Mouse (Mus musculus): ENCODE data around the gene Fut8. TPM values are rescaled to one million over a fixed set of nuclear protein-coding genes. Genes with fewer than 3 reads are reported as not detected.

Gene Fut8
- polyA plus RNA-seq, 3 experiments from 2014 or later = 16.0 to 17.7 (median 17.3) TPM

DNA sequence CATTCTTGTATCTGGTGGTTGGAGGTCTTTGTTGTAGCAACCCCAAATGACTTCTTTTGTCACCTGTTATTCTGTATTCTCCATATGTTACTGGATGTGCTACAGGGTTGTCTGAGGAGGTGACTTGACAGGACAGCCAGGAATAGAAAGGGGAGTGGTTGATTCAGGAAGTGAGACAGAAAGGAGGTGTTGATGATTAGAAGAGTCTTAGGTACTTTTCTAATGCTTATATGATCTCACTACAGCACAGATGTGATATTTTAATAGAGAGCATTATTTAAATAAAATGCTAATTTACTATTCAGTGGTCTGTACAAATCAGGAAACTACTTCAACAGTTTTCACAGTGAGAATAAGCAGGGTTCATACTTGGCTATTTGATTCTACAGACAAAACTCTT, 71.6 kb downstream of the Fut8 start:
- ATAC-seq = no peak

DNA sequence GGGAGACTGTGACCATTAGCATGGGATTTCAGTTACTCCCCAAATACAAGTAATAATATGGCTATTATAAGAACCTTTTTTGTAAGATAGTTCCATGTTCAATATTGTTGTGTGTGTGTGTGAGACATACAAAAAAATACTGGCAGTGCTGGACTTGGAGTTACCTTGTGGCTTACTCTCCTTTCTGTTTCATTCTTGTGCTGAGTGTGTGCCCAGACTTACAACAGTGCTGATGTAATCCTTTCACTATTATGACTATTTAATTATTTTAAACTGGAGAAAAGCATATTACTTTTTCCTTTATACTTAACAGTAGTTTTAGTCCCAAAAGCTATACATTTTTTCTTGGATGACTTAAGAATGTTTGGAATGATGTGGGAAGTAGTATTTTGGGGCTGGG, 75.6 kb downstream of the Fut8 start:
- no peak for ATAC-seq

DNA sequence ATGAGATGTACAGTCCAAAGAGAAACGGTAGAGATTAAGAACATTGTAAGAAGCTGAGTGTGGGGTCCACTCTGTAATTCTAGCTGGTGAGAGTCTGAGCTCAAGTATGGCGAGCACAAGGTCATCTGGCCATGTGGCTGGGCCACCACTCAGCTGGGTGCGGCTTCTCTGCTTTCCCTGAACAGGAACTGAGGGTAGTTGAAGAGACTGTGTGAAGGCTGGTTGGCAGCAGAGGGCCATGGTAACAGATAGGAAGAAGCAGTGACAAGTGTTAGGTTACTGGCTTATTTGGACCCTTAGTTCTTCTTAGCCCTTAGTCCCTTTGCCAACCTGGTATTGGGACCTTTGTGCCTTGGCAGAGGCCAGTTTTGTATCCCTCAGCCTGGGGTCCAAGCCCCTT, 86.2 kb downstream of the Fut8 start:
- ATAC-seq = no peak

DNA sequence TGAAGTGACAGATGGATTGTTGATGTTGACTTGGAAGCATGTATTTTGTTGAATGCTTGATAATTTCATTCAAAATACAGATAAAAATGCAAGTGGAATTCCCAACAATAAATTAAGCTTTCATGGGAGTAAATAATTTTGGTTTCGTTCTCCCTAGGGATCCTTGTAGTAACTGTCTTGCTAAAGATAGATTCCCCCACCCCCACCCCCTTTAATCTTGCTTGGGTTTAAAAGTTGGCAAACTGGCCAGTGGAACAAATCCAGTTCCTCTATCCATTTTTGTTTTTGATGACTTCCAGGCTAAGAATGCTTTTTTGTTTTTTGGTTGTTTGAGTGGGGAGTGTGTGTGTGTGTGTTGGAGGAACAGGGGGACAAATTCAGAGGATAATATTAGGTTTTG, 108.6 kb downstream of the Fut8 start:
- ATAC-seq = no peak

DNA sequence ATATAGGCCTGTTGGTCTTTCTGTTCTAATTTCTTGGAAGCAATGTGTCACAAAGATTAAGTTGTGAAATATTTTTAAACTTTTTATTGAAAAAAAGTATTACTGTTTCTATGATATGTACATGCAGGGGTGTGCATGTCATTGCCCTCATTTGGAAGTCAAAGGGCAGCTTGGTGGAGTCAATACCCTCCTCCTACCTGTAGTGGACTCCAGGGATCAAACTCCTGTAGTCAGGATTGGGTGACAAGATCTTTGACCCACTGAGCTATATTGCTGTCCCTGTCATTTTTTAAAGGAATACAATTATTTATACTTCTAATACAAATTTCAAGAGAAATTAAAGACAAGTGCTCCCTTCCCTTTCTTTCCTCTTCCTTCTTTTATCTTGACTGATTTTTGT, 111.6 kb downstream of the Fut8 start:
- ATAC-seq = no peak

DNA sequence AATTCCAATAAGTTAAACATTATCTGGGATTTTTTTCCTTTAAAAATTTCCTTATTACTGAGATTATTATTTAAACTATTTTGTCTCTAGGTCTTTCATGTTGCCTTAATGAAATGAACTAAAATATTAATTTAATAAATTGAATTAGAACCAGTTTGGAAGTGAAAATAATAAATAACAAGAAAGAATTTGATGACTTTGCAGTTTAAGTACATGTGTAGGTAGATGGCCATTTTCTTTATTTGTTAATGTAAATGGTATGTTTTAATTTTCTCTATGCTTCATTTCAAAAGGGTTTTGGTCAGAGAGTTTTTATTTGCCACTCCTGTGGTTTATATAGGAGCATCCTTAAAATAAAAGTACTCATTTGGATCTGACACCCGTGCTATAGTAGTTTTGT, 177.8 kb downstream of the Fut8 start:
- ATAC-seq = no peak

DNA sequence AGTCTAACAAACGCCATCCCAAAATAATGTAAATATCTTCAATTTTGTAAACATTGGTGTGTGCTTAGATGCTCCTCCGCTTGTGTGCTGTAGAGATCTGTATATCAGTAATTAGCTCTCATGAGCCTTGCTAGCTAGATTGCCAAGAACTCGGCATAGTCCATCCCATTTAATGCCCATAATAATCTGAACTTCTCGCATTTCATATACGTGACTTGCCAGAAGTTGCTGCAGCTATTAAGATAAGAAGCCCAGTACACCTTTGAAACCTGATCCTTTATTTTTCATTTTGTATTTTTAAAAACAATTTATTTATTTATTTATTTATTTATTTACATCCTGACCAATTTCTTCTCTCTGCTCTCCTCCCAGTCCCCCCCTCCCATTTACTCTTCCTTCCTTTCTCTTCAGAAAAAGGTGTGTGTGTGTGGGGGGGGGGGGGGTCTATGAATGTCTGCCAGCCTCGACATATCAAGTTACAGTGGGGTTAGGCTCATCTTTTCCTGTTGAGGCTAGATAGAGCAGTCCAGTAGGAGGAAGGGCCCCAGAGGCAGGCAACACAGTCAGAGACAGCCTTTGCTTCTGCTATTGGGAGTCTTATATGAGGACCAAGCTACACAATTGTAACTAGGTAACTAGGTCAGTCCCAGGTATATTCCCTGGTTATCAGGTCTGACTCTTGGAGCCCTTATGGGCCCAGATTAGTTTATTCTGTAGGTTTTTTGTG, 183.9 kb downstream of the Fut8 start:
- no peak for ATAC-seq

DNA sequence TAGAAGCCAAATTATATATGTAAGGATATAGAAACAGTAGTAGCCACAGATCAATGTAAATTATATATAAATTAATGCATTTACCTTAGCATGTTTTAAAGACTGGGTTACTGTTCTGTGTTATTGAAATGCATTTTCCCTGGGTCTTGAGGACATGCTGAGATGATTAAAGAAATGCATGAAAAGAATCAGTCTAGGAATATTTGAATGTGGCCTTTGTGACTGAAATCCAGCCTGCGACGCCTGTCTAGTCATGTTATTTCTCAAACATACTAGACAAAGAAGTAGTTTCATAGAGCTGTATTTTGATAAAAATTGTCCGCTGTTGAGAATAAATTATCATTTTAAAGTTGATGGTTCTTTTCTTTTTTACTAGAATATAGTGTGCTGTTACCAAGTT, 188.2 kb downstream of the Fut8 start:
- ATAC-seq = no peak

DNA sequence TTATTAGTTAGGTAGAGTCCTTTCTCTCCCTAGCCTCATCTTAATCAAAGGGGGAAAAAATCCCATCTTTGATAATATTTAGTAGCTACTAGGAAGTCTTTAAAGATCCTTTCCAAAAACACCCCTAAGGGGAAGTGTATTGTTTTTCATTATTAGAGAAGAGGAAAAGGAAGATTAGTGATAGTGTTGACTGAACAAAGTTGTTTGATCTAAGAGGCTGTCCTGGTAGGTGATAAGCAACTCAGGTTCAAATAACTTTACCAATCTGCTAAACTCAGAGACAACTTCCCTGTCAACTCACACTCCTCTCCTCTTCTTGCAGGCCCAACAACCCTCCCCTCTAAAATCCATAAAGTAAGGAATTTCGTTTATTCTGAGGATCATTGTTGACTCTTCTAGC, 190.2 kb downstream of the Fut8 start:
- no peak for ATAC-seq

DNA sequence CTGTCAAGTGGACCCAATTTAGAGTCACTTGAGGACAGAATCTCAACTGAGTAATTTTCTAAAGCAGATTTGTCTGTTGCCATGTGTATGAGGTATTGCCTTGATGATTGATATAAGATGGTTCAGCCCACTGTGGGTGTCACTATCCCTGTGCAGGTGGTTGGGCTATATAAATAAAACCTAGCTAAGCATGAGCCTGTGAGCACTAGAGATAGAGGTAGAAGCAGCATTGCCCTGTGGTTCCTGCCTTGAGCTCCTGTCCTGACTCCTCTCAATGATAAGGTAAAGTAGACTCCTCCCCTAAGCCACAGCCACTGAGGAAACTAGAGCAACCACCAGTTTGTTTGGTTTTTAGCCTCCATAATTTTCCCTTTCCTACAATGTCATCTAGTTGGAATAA, 191.5 kb downstream of the Fut8 start:
- ATAC-seq = no peak

DNA sequence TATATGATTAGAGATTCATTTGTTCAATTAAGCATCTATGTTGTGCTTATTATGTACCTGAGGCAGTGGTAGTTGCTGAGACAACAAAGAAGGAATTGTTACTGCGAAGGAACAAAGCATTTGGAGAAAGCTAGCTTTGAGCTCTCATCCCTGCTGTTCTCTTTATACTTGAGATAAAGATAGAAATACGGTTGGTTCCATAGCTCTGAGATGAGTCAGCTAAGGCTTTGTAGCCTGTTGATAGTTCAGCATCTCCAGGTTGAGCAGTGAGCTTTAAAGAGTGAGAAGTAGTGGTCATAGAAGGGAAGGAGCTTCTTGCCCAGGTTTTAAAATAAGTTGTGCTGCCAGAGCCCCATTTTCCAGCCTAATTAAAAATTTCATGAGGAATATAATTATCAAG, 198.8 kb downstream of the Fut8 start:
- ATAC-seq = no peak

DNA sequence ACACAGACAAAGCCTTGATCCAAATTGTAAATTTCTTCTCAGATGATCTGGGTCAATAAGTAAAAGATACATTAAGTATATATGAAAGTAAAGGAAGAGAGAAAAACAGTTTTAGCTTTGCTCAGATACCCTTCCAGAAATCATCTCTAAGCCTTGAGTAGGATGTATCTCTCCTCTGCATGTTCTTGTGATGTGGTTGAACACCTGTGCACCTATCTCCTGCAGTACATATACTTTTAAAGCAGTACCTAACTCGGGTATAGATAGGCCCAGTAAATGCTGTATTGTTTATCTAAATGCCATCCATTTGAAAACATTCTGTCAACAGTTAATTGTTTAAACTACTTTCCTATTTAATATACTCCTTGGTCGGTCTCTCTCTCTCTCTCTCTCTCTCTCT, 212.9 kb downstream of the Fut8 start:
- ATAC-seq = no peak

DNA sequence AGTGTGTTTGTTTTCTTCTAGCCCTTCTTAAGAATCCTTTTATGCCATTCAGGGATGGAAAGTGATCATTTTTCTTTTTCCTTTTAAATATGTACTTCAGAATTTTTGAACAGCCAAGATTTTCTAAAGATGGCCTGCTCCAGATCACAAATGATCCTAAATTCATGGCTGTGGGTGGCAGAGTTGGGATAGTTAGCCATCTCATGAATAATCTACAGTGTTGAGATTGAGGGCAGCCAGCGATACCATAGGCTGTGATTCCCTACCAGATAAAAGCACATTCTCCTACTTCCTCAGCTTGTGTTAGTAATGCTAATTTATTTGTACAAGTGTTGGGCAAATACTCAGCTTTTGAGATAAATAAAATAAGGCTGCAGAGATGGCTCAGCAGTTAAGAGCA, 228.3 kb downstream of the Fut8 start:
- no peak for ATAC-seq

DNA sequence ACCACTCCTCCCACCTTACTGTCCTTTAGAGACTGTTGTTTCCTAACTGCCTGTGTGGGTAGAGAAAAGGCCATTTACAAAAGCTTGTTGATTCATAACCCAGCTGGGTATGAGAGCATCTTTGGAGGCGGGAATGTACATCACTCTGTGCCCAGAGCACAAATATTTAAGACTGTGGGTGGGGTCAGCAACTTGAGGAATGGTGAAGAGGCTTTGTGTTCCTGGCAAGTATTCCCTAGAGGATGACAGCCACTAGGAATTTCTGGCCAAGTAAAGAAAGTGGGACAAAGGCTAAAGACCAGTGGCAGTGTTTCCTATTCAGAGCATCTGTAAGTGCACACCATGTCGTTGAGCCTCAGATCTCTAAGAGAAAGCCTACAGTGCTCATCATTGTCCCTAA, 242.0 kb downstream of the Fut8 start:
- ATAC-seq = no peak

DNA sequence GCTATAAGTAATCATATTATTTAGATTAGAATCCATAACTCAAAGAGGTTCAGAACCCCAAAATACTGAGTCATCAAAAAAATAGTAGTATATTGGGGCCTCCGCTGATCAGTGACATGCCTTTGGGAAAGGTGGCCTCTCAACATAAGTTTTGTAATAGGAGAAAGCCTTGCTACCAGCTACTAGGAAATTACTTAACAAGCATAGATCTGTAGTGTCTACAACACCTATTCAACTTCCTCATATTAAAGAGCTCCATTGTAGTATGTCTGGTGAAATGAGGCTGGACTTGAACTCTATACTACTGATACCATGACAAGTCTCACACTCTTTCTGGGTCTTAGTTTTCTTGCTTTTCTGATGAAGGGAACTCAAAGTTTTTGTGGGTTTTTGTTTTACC, 243.2 kb downstream of the Fut8 start:
- ATAC-seq = no peak

DNA sequence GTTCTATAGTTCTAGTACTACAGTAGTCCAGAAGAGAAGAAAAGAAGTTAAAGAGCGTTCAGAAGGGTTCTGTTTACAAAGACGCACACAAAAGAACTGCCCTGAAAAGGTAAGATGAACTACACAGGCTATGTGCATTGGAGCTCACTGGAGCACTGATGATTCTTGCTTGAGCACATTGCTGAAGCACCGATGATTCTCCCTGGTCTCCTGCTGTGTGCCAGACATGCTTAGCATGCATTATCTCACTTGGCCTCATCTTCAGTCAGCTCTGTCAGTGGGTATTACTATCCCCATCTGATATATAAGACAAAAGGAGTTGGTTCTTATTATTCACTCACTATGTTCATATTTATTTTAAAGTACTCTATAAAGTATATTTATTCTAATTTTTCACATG, 243.9 kb downstream of the Fut8 start:
- ATAC-seq = no peak

DNA sequence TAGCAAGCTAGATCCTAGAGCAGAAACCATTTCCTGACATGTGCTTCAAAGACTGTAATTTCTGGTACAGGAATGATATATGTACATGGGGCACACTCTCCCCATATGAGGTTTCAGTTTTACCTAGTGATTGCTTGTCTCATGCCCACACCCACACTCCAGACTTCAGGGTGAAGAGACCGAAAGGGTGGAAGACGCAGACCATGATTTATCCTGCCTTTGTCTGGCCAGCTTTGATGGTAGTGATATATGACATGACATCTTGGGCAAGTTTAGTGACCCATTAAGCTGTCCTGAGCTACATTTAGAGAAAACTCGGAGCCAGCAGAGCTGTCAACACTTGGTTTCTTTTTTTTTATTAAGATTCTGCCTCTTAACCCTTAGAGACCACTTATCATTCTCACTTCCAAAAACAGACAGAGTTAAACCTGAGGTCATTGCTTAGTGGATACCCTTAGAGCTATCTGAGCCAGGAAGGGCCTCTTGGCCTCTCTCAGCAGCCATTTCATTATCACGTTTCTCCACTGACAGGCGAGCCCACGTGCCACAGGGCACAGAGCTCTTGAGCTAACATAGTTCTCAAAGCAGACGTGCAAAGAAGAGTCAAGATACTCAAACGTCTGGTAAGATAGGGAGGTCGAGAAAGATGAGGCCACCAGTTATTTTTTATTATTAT, 245.4 kb downstream of the Fut8 start:
- ATAC-seq = no peak

DNA sequence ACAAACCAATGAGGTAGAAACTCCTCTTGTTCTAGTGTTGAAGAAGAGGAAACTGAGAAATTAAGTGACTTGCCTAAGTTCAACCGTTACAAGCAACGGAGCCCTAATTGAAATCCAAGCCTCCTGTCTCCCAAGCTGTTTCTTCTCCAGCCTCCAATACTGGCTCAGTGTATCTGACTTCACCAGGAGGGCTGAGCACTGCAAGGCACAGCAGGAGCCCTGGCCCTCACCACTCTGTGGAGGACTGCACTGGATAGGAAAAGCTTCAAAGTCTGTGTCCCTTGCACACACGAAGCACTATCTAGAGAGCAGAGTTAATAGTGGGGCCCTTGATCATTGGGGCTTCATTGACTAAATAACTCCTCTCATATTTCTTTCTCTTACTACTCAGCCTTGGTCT, 246.8 kb downstream of the Fut8 start:
- ATAC-seq = no peak

DNA sequence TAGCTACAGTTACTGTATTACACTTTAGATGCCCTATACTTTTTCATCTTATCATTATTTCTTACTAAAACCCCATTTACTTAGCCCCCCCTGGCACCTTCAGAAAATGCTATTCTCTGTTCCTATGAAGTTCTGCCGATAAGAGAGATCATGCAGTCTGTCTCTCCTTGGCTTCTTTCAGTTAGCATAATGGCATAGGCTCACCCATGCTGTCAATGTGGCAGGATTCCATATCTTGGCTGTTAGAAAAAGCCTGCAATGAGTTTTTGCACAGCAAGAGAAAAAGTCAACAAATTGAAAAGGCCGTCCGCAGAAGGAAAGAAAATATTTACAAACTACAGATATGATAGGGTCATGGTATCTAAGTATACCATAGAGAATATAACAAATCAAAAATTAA, 253.6 kb downstream of the Fut8 start:
- ATAC-seq = no peak

DNA sequence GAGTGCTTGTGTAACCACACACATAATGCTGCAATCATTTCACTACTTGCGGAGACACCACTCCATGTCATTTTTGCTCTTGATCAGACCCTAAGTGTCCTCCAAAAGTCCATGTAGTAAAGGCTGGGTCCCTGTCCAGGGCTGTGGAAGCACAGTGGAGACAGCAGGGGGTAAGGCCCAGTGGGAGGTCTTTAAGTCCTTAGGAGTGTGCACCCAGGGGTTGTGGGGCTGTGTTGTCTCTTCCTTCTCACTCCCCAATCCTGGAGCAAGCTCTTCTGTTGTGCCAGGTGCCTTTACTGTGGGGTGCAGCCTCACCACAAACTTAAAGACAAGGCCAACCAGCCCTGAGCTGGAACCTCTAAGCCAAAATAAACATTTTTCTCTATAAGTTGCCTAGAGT, 257.9 kb downstream of the Fut8 start:
- no peak for ATAC-seq

DNA sequence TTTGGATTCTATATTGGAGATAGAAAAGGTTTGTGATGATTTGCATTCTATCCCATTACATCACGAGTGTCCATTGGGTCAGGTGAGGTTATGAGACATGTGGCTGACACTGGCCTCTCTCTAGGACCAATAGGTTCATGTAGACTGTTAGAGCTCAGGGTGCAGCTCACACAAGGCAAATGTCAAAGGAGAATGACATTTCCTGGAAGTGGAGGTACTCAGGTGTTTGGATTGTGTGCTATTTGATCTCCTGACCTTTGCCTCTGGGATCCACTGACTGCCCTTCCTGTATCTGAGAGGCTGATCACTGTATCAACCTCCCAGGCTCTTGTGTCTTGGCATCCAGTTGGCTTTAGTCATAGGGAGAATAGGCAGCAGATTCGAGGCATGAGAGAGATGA, 260.2 kb downstream of the Fut8 start:
- ATAC-seq = no peak

DNA sequence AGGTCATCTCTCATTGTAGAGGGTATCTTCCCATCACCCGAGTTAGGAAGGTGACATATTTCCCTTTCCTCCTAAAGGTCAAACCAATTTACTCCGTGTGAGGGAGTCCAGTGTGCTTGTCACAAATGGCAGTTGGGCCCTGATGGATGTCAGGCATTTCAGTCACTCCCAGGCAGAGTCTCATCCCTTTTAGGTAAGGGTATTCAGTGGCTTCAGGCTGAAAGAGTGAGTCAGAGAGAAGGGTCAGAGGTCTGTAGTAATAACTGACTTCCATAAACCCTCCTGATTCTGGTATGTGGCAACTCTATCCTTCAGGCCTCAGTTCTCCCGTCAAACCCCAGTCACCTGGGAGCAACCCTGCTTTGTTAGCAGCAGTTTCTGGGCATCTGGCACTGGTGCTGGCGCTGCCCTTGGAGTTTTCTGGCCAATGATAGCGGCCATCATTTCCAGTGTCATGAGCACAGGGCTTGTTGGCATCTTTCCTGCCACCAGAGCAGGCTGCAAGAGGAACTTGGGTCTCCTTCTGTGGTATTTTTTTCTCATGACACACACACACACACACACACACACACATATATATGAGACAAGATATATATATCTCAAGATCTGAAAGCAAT, 262.6 kb downstream of the Fut8 start:
- no peak for ATAC-seq

DNA sequence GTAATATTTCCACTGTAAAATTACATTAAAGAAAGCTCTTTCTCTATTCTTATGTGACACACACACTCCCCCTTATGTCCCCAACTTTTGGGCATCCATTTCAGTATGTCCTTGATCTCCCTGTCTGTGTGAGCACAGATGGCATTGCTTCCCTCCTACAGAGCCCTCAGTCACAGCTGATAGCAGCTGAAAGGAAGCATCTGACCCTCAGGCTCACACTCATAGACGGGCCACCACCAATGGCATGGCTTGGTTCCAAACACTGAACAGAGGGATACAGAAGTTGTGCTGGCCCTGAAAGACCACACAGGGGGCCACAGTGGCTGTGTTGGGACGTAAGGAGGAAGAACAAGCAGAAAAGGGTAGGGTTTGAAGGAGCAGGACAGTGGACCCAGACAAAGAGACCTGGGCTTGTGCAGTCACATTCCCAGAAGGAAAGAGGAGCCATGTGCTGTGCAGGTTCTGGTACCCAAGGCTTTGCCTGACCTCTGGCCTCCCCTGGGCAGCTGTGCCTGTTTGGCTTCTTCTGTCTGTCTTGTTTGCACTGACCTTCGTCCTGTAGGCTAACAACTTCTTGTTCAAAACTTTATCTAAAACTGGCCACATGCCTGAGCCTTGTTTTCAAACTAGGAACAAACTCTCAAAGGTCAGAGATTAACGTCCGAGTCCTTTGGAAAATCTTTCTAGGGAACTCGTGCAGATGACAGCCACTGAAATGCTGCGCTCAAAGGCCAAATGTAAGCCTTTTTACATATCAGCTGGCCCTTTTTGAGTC, 263.7 kb downstream of the Fut8 start:
- ATAC-seq = no peak

DNA sequence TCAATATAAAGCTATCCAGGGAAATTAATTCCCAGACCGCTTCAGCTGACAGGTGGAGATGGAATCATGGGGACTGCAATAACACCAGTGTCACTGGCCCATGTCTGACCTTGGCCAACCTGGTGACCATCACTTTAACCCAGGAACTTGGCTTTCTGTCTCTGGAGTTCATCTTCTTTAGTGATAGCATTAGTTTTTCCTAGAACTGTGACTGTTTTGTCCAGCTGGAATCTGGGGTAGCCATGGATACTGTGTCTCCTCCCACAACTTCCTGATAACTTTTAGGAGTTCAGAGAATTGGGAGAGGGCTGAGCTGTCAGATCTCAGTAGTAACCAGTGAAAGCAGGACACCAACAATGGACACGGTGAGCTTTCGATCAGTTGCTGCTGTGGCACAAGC, 264.3 kb downstream of the Fut8 start:
- ATAC-seq = no peak

Data from inflammation-experienced regulatory T-cells, adult 6 months (primary cell).